Mouse (Mus musculus) cerebellum, adult 2 months (tissue): ENCODE results near the gene Pip4k2b.

Source experiments
- CTCF ChIP-seq: fragments of 200-500 bp; IDR thresholded peaks from 2 replicates; pipeline ENCODE4 v1.5.1; 2011; ENCODE audit warnings: low read depth, mild to moderate bottlenecking, control low read depth, low read length, moderate library complexity, borderline replicate concordance; ENCODE audit not compliant: insufficient read depth
- POLR2A ChIP-seq: fragments of 200-500 bp; IDR thresholded peaks from 2 replicates; pipeline ENCODE4 v1.6.1; 2011; ENCODE audit warnings: low read length, control low read depth, borderline replicate concordance; ENCODE audit not compliant: insufficient read depth

DNA sequence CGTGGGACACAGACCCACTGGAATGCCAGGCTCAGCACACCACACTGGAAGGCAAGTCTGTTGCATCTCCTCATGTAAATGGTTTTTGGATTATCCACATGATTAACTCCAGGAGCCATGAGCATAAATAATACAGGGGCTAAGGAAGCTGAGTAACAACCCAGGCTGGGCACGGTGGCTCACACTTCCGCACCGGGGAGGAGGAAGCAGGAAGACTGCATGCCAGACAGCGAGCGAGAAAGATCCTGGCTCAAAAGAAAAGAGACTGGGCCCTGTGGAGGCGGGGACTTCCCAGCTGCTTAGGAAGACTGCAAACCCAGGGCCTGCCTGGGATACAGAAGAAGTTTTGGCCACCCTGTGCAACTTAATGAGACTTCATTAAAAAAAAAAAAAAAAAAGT is 4.3 kb downstream of the Pip4k2b start:
- no peak for TF ChIP-seq CTCF
- TF ChIP-seq POLR2A: no peak
